Mouse (Mus musculus): ENCODE results near the gene Esrrg.

GRCm38 (mm10) chr1:187606271-187607040, 2.1 kb upstream of the Esrrg start:
- TF ChIP-seq POLR2A (IDR thresholded peaks at IDR 0.05; ENCODE audit: insufficient read depth, low read depth, low read length) (no peak), EP300 (IDR thresholded peaks at IDR 0.05; ENCODE audit: insufficient read depth, low read depth, low read length) (no peak), CTCF (IDR thresholded peaks at IDR 0.05) (no peak)
